Mouse (Mus musculus): ENCODE measurements around the gene Hnrnpl.

Hnrnpl gene

GRCm38 (mm10) chr7:28831411-28832125 is 23.2 kb downstream of the Hnrnpl start:
- DNase-seq: no peak

- DNase-seq: no peak
These were observed 23.8 kb downstream of the Hnrnpl start for GRCm38 (mm10) chr7:28832137-28832536.

- no peak for DNase-seq
These were observed 25.5 kb downstream of the Hnrnpl start, which contains the start of gene Lgals4 for GRCm38 (mm10) chr7:28833723-28834347. Gene Lgals4, plus strand, starts transcription at chr7:28833854.

GRCm38 (mm10) chr7:28836936-28837335 is 28.6 kb downstream of the Hnrnpl start:
- DNase-seq: no peak

GRCm38 (mm10) chr7:28838331-28838730 is 30.0 kb downstream of the Hnrnpl start:
- DNase-seq: no peak

GRCm38 (mm10) chr7:28847273-28847672 is 38.9 kb downstream of the Hnrnpl start:
- no peak for DNase-seq

GRCm38 (mm10) chr7:28849700-28850236 is 41.4 kb downstream of the Hnrnpl start:
- no peak for DNase-seq

- DNase-seq: no peak
These were observed 42.3 kb downstream of the Hnrnpl start for GRCm38 (mm10) chr7:28850642-28851041.

GRCm38 (mm10) chr7:28859953-28860352 is 51.6 kb downstream of the Hnrnpl start:
- DNase-seq: no peak

- DNase-seq: no peak
These were observed 52.6 kb downstream of the Hnrnpl start for GRCm38 (mm10) chr7:28860898-28861297.

GRCm38 (mm10) chr7:28862817-28863499 is 54.6 kb downstream of the Hnrnpl start:
- no peak for DNase-seq

- no peak for DNase-seq
These were observed 55.2 kb downstream of the Hnrnpl start, which contains the start of gene Lgals7 for GRCm38 (mm10) chr7:28863540-28863939. Gene Lgals7, plus strand, starts transcription at chr7:28863853.

- no peak for DNase-seq
These were observed 56.0 kb downstream of the Hnrnpl start for GRCm38 (mm10) chr7:28864288-28864750.

- DNase-seq: no peak
These were observed 57.4 kb downstream of the Hnrnpl start for GRCm38 (mm10) chr7:28865481-28866300.

GRCm38 (mm10) chr7:28866769-28867507 is 58.6 kb downstream of the Hnrnpl start:
- peak in 1 of 2 experiments; percentile 10 for DNase-seq

GRCm38 (mm10) chr7:28867508-28868340 is 59.4 kb downstream of the Hnrnpl start:
- DNase-seq: peak; percentile 64 to 79

GRCm38 (mm10) chr7:28870901-28871664 is 62.7 kb downstream of the Hnrnpl start:
- DNase-seq: no peak

Measured in cerebellum, adult 18-20 months (tissue).